Mouse (Mus musculus) liver, embryonic 14.5 days (tissue): ENCODE measurements around the gene Stk24.

Experiments used
- CTCF ChIP-seq: IDR thresholded peaks from 2 replicates; pipeline ENCODE4 v1.5.1; 2016; ENCODE audit warnings: antibody characterized with exemption, low read depth, control low read depth
- EP300 ChIP-seq: IDR thresholded peaks from 2 replicates; pipeline ENCODE4 v1.6.1; 2016; ENCODE audit warnings: antibody characterized with exemption, low read depth

GRCm38 (mm10) chr14:121373020-121373419, 6.8 kb downstream of the Stk24 start:
- peak; percentile 36; the same call in 1 of the 2 replicates for TF ChIP-seq CTCF
- TF ChIP-seq EP300: no peak
